ENCODE assay signal across 15 mouse cellular contexts in genomic region chr11:109539290-109539689, GRCm38 (mm10).
DNase-seq lines count a peak whose midpoint lies in the region; ATAC-seq and TF ChIP-seq lines count a peak whose summit lies in the region.
"Had no signal": no experiment of that assay in that cellular context is flagged by ENCODE, and none has a peak within 500 bp of the region (broad histone marks: within the 10 kb centered on the region; RNA-seq: fewer than 3 reads in every experiment).

No protein-coding gene starts in this region.

- H3K36me3 ChIP-seq in limb, embryonic 12.5 days, result no peaks in the 10 kb centered on the region
- H3K36me3 ChIP-seq in limb, embryonic 10.5 days, result no peaks in the 10 kb centered on the region
- no peaks in the 10 kb centered on the region for H3K36me3 ChIP-seq in limb, embryonic 14.5 days (ENCODE audit: control insufficient read depth, insufficient read depth, low read length)

- no peaks in the 10 kb centered on the region for H3K9me3 ChIP-seq in limb, embryonic 12.5 days
- H3K9me3 ChIP-seq in limb, embryonic 10.5 days (replicated peaks), result no peaks in the 10 kb centered on the region
- H3K9me3 ChIP-seq in limb, embryonic 14.5 days (ENCODE audit: control insufficient read depth, low read length), result no peaks in the 10 kb centered on the region

- peak; percentile 38 to 46 for DNase-seq in cerebellum, postnatal 14 days
- DNase-seq in cerebellum, postnatal 25 days, result no peak
- no peak for DNase-seq in limb, embryonic 10.5 days (ENCODE audit: low spot score)
- DNase-seq in brain, embryonic 14.5 days (ENCODE audit: low read depth), result peak; percentile 62
- DNase-seq in limb, embryonic 14.5 days (ENCODE audit: low spot score), result peak; percentile 20
- DNase-seq in ovary, postnatal 10 days (ENCODE audit: low spot score), result no peak
- DNase-seq in thymus, postnatal 36 days, result no peak
- DNase-seq: adrenal gland, postnatal 25 days; heart, adult 18-20 months; heart, postnatal 10 days; kidney, postnatal 25 days; thymus, adult 2 months had no signal

- no peak overlapping the region for H3K4me3 ChIP-seq in limb, embryonic 12.5 days (replicated peaks)
- H3K4me3 ChIP-seq in limb, embryonic 10.5 days, result no peak overlapping the region
- H3K4me3 ChIP-seq in limb, embryonic 14.5 days (replicated peaks; ENCODE audit: low read length), result no peak overlapping the region

- 64% methylated on average over 6 of the region's 6 CpGs for WGBS in limb, embryonic 12.5 days
- 69% methylated on average over 6 of the region's 6 CpGs for WGBS in limb, embryonic 10.5 days
- WGBS in limb, embryonic 14.5 days, result 44% methylated on average over 6 of the region's 6 CpGs

- ATAC-seq in limb, embryonic 12.5 days (ENCODE audit: insufficient number of reproducible peaks, insufficient read depth, low FRiP score, low TSS enrichment, low read depth), result no peak
- ATAC-seq in limb, embryonic 14.5 days (ENCODE audit: low FRiP score, low read depth), result peak; percentile 50; the same call in 1 of the 2 replicates
- ATAC-seq: intestine, embryonic 16.5 days had no signal

- no peak for TF ChIP-seq CTCF in brain, embryonic 14.5 days (IDR thresholded peaks at IDR 0.05; ENCODE audit: borderline replicate concordance, extremely low read depth, insufficient read depth, insufficient read length)

- no peak overlapping the region for H3K9ac ChIP-seq in limb, embryonic 12.5 days (replicated peaks)
- H3K9ac ChIP-seq in limb, embryonic 14.5 days (ENCODE audit: low read depth, low read length, severe bottlenecking), result no peak overlapping the region

- H3K27me3 ChIP-seq in limb, embryonic 12.5 days, result no peaks in the 10 kb centered on the region
- H3K27me3 ChIP-seq in limb, embryonic 10.5 days (ENCODE audit: low read depth, poor library complexity, severe bottlenecking), result no peaks in the 10 kb centered on the region
- no peaks in the 10 kb centered on the region for H3K27me3 ChIP-seq in limb, embryonic 14.5 days (ENCODE audit: control insufficient read depth, insufficient read depth, low read length)

- 0 out of 2 replicates have a peak overlapping the region, but pooled peaks have one; percentile 12 for H3K27ac ChIP-seq in limb, embryonic 12.5 days
- H3K27ac ChIP-seq in limb, embryonic 10.5 days, result no peak overlapping the region
- no peak overlapping the region for H3K27ac ChIP-seq in limb, embryonic 14.5 days (replicated peaks; ENCODE audit: low read depth, low read length)
- H3K27ac ChIP-seq: macrophage had no signal

- H3K4me2 ChIP-seq in limb, embryonic 12.5 days, result no peak overlapping the region
- H3K4me2 ChIP-seq in limb, embryonic 14.5 days (replicated peaks; ENCODE audit: low read depth, low read length, severe bottlenecking), result no peak overlapping the region; the same call in 1 of the 2 replicates

- no peak for TF ChIP-seq POLR2A in brain, embryonic 14.5 days (IDR thresholded peaks at IDR 0.05; ENCODE audit: borderline replicate concordance, extremely low read depth, insufficient read depth, insufficient read length, poor library complexity, severe bottlenecking)
- TF ChIP-seq POLR2A in limb, embryonic 14.5 days (IDR thresholded peaks at IDR 0.05; ENCODE audit: borderline replicate concordance, extremely low read depth, insufficient read depth, insufficient read length), result no peak

- peaks cover 8% of the 10 kb centered on the region for H3K4me1 ChIP-seq in limb, embryonic 12.5 days (replicated peaks)
- peaks cover 17% of the 10 kb centered on the region; the same call in 1 of the 2 replicates for H3K4me1 ChIP-seq in limb, embryonic 10.5 days
- peaks cover 15% of the 10 kb centered on the region; the same call in 1 of the 2 replicates for H3K4me1 ChIP-seq in limb, embryonic 14.5 days (ENCODE audit: control insufficient read depth, insufficient read depth, low read length)

Comparison
In these comparisons a context has a peak if more than half of its experiments do, and no peak if none do; other contexts are left out.
1. DNase-seq: peak in cerebellum, postnatal 14 days (2 of 2), brain, embryonic 14.5 days (single experiment) and limb, embryonic 14.5 days (single experiment); none in cerebellum, postnatal 25 days (0 of 2), limb, embryonic 10.5 days (single experiment), ovary, postnatal 10 days (single experiment) and thymus, postnatal 36 days (0 of 2).